ENCODE assay signal across 9 mouse cellular contexts in the genomic region with DNA sequence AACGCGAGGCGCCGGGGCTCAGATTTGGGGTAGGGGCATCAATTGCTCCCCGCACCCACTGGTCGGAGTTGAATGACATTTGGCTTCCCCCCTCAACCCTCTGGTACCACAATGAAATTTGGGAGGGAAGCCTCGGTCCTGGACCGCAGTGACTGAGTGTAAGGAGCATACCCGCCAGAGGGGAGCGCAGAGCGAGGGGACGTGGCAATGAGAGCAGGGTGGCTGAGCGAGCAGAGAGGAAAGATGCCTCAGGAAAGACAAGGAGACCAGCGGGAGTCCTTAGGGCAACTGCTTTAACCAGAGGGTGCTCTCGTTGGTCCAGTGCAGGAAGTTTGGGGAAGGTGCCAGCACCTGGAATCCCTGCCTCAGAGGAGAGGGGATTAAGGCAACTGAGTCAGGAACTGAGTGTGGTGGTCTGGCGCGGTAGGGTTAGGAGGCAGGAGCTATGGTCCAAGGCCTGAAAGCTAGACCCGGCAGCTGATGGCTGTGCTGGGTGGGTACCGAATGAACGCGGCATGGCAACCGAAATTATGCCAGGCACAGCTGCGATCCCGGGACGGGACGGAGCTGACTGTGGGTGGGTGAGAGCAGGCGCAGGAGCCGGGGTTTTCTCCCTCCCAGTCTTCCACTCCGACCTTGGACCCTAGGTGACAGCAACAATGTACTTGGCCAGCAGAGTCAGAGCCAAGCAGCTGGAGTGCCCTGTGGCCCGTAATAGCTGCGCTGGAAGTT. TPM values are rescaled to one million over a fixed set of nuclear protein-coding genes. Genes with fewer than 3 reads are reported as not detected.
DNase-seq lines count a peak whose midpoint lies in the region; ATAC-seq and TF ChIP-seq lines count a peak whose summit lies in the region.
"Had no signal": no experiment of that assay in that cellular context is flagged by ENCODE, and none has a peak within 500 bp of the region (broad histone marks: within the 10 kb centered on the region; RNA-seq: fewer than 3 reads in every experiment).

No protein-coding gene starts in this region.

- H3K9ac ChIP-seq in liver, embryonic 11.5 days (ENCODE audit: low read depth, low read length) = no peak overlapping the region; the same call in 1 of the 2 replicates
- peak overlapping the region; percentile 48 for H3K9ac ChIP-seq in neural tube, embryonic 14.5 days (replicated peaks; ENCODE audit: low read depth, low read length)

- peak overlapping the region; percentile 80 for H3K4me2 ChIP-seq in liver, embryonic 11.5 days
- peak overlapping the region; percentile 63 for H3K4me2 ChIP-seq in neural tube, embryonic 14.5 days (ENCODE audit: low read depth, low read length)

- ATAC-seq in liver, embryonic 11.5 days (replicated peaks; ENCODE audit: low FRiP score) = no peak
- ATAC-seq in neural tube, embryonic 14.5 days (ENCODE audit: low read depth) = no peak

- H3K27ac ChIP-seq in embryonic facial prominence, embryonic 10.5 days (replicated peaks) = peak overlapping the region; percentile 78; the same call in 1 of the 2 replicates
- peak overlapping the region; percentile 74; the same call in 1 of the 2 replicates for H3K27ac ChIP-seq in hindbrain, embryonic 10.5 days
- no peak overlapping the region for H3K27ac ChIP-seq in liver, embryonic 11.5 days (ENCODE audit: low read depth, low read length)
- no peak overlapping the region for H3K27ac ChIP-seq in neural tube, embryonic 14.5 days (ENCODE audit: low read depth, low read length)

- H3K27me3 ChIP-seq in C2C12 (ENCODE audit: control insufficient read depth, insufficient read depth, insufficient read length) = no peaks in the 10 kb centered on the region
- H3K27me3 ChIP-seq in embryonic facial prominence, embryonic 10.5 days (replicated peaks; ENCODE audit: low read depth, poor library complexity, severe bottlenecking) = peaks cover 72% of the 10 kb centered on the region
- H3K27me3 ChIP-seq in hindbrain, embryonic 10.5 days (ENCODE audit: insufficient read depth, poor library complexity, severe bottlenecking) = peaks cover 73% of the 10 kb centered on the region
- H3K27me3 ChIP-seq in liver, embryonic 11.5 days (replicated peaks; ENCODE audit: control insufficient read depth, insufficient read depth, low read length) = peaks cover 47% of the 10 kb centered on the region
- peaks cover 55% of the 10 kb centered on the region for H3K27me3 ChIP-seq in neural tube, embryonic 14.5 days (ENCODE audit: control insufficient read depth, insufficient read depth, low read length)

- no peaks in the 10 kb centered on the region for H3K9me3 ChIP-seq in embryonic facial prominence, embryonic 10.5 days
- no peaks in the 10 kb centered on the region for H3K9me3 ChIP-seq in hindbrain, embryonic 10.5 days
- H3K9me3 ChIP-seq in liver, embryonic 11.5 days (ENCODE audit: control insufficient read depth, low read length) = no peaks in the 10 kb centered on the region
- H3K9me3 ChIP-seq in neural tube, embryonic 14.5 days (ENCODE audit: control insufficient read depth, low read length) = no peaks in the 10 kb centered on the region

- H3K79me2 ChIP-seq in C2C12 (ENCODE audit: control insufficient read depth, insufficient read depth) = no peaks in the 10 kb centered on the region

- no peak overlapping the region for H3K4me3 ChIP-seq in C2C12 (ENCODE audit: insufficient read depth, poor library complexity, severe bottlenecking)
- H3K4me3 ChIP-seq in embryonic facial prominence, embryonic 10.5 days = peak overlapping the region; percentile 61
- H3K4me3 ChIP-seq in hindbrain, embryonic 10.5 days = peak overlapping the region; percentile 56
- peak overlapping the region; percentile 48 for H3K4me3 ChIP-seq in liver, embryonic 11.5 days (ENCODE audit: low read depth, low read length)
- peak overlapping the region; percentile 31 for H3K4me3 ChIP-seq in neural tube, embryonic 14.5 days (ENCODE audit: low read depth, low read length)

- H3K79me3 ChIP-seq in C2C12 (ENCODE audit: low read depth) = no peaks in the 10 kb centered on the region

- TF ChIP-seq CTCF in C2C12 (IDR thresholded peaks at IDR 0.05; ENCODE audit: control insufficient read depth, insufficient read depth, insufficient read length) = no peak

- DNase-seq in adrenal gland, postnatal 36 days = peak; percentile 21 to 40
- DNase-seq in adrenal gland, adult 8-10 months = no peak
- DNase-seq in embryonic facial prominence, embryonic 10.5 days (ENCODE audit: low spot score) = peak; percentile 63
- peak; percentile 57 for DNase-seq in hindbrain, embryonic 10.5 days (ENCODE audit: low spot score)
- peak; percentile 63 for DNase-seq in liver, embryonic 11.5 days (ENCODE audit: low spot score)
- no peak for DNase-seq in layer of hippocampus, postnatal 25 days (ENCODE audit: extremely low spot score in 1 of 2, low spot score in 1 of 2)

- peaks cover 31% of the 10 kb centered on the region for H3K36me3 ChIP-seq in C2C12 (ENCODE audit: control insufficient read depth, insufficient read depth)
- peaks cover 56% of the 10 kb centered on the region for H3K36me3 ChIP-seq in embryonic facial prominence, embryonic 10.5 days (replicated peaks)
- H3K36me3 ChIP-seq in hindbrain, embryonic 10.5 days = peaks cover 50% of the 10 kb centered on the region
- peaks cover 22% of the 10 kb centered on the region for H3K36me3 ChIP-seq in liver, embryonic 11.5 days (ENCODE audit: control insufficient read depth, insufficient read depth, low read length)
- peaks cover 30% of the 10 kb centered on the region for H3K36me3 ChIP-seq in neural tube, embryonic 14.5 days (ENCODE audit: control insufficient read depth, insufficient read depth, low read length)

- peak overlapping the region; percentile 50 for H3ac ChIP-seq in C2C12 (ENCODE audit: control insufficient read depth, insufficient read length, low read depth)

- 3% methylated on average over 31 of the region's 31 CpGs for WGBS in embryonic facial prominence, embryonic 10.5 days
- 2% methylated on average over 31 of the region's 31 CpGs for WGBS in hindbrain, embryonic 10.5 days
- 4% methylated on average over 31 of the region's 31 CpGs for WGBS in liver, embryonic 11.5 days
- WGBS in neural tube, embryonic 14.5 days = 3% methylated on average over 31 of the region's 31 CpGs

- H3K4me1 ChIP-seq in embryonic facial prominence, embryonic 10.5 days = peaks cover 44% of the 10 kb centered on the region
- H3K4me1 ChIP-seq in hindbrain, embryonic 10.5 days (replicated peaks) = peaks cover 42% of the 10 kb centered on the region
- H3K4me1 ChIP-seq in liver, embryonic 11.5 days (replicated peaks; ENCODE audit: control insufficient read depth, insufficient read depth, low read length) = peaks cover 29% of the 10 kb centered on the region
- peaks cover 22% of the 10 kb centered on the region for H3K4me1 ChIP-seq in neural tube, embryonic 14.5 days (ENCODE audit: control insufficient read depth, insufficient read depth, low read length)

RNA-seq across cellular contexts. Expression of gene Mmp23, which starts 0.4 kb away (rescaled TPM):
- 1 to 10 TPM; 5.5 to 8.9 TPM for total RNA-seq in adrenal gland, postnatal 36 days (2021)
- 1 to 10 TPM; 4.8 to 8.4 (median 6.7) TPM for total RNA-seq in adrenal gland, adult 8-10 months (2022)
- 4.5 TPM for polyA plus RNA-seq in C2C12 (2012; fragmentation: generic; extraction: Trizol)
- 5.8 and 7.4 TPM in 2 replicates for polyA plus RNA-seq in embryonic facial prominence, embryonic 10.5 days (2016; fragmentation: Nextera tagmentation; extraction: Ambion mirVana)
- 4.2 and 4.4 TPM in 2 replicates for polyA plus RNA-seq in hindbrain, embryonic 10.5 days (2016; fragmentation: Nextera tagmentation; extraction: Ambion mirVana)
- 13.6 and 13.7 TPM in 2 replicates for polyA plus RNA-seq in liver, embryonic 11.5 days (2014; fragmentation: Nextera tagmentation; extraction: Ambion mirVana)
- 1.3 and 6.6 TPM in 2 replicates for polyA plus RNA-seq in neural tube, embryonic 14.5 days (2014; fragmentation: Nextera tagmentation; extraction: Ambion mirVana)
- 1 to 10 TPM; 2.7 to 3.0 TPM for total RNA-seq in layer of hippocampus, postnatal 25 days (2021)

RNA-seq across cellular contexts. Expression of gene Gm10563, which starts 8.4 kb away (rescaled TPM):
- not detected for total RNA-seq in adrenal gland, postnatal 36 days (2021)
- total RNA-seq in adrenal gland, adult 8-10 months (2022) = not detected
- polyA plus RNA-seq in C2C12 (2012; fragmentation: generic; extraction: Trizol) = not detected
- polyA plus RNA-seq in embryonic facial prominence, embryonic 10.5 days (2016; fragmentation: Nextera tagmentation; extraction: Ambion mirVana) = not detected in 2 replicates
- not detected in 2 replicates for polyA plus RNA-seq in hindbrain, embryonic 10.5 days (2016; fragmentation: Nextera tagmentation; extraction: Ambion mirVana)
- not detected in 2 replicates for polyA plus RNA-seq in liver, embryonic 11.5 days (2014; fragmentation: Nextera tagmentation; extraction: Ambion mirVana)
- not detected in 2 replicates for polyA plus RNA-seq in neural tube, embryonic 14.5 days (2014; fragmentation: Nextera tagmentation; extraction: Ambion mirVana)
- total RNA-seq in layer of hippocampus, postnatal 25 days (2021) = not detected
- polyA plus RNA-seq: frontal cortex, adult 2 months had no signal

RNA-seq across cellular contexts. Expression of gene Mib2, which starts 15.4 kb away (rescaled TPM):
- 10 to 100 TPM; 43.6 to 48.9 TPM for total RNA-seq in adrenal gland, postnatal 36 days (2021)
- total RNA-seq in adrenal gland, adult 8-10 months (2022) = 10 to 100 TPM; 53.5 to 74.5 (median 61.5) TPM
- 16.2 TPM for polyA plus RNA-seq in C2C12 (2012; fragmentation: generic; extraction: Trizol)
- polyA plus RNA-seq in embryonic facial prominence, embryonic 10.5 days (2016; fragmentation: Nextera tagmentation; extraction: Ambion mirVana) = 19.3 and 20.0 TPM in 2 replicates
- polyA plus RNA-seq in hindbrain, embryonic 10.5 days (2016; fragmentation: Nextera tagmentation; extraction: Ambion mirVana) = 19.5 and 21.8 TPM in 2 replicates
- polyA plus RNA-seq in liver, embryonic 11.5 days (2014; fragmentation: Nextera tagmentation; extraction: Ambion mirVana) = 10.4 and 12.2 TPM in 2 replicates
- 35.5 and 36.8 TPM in 2 replicates for polyA plus RNA-seq in neural tube, embryonic 14.5 days (2014; fragmentation: Nextera tagmentation; extraction: Ambion mirVana)
- 100 to 1,000 TPM in 1 of 2 experiments, 10 to 100 TPM in 1; 96.6 to 109 TPM for total RNA-seq in layer of hippocampus, postnatal 25 days (2021)

RNA-seq across cellular contexts. Expression of gene Cdk11b, which starts 29.0 kb away (rescaled TPM):
- 10 to 100 TPM; 42.5 to 52.6 TPM for total RNA-seq in adrenal gland, postnatal 36 days (2021)
- 10 to 100 TPM; 43.1 to 56.6 (median 47.3) TPM for total RNA-seq in adrenal gland, adult 8-10 months (2022)
- 40.4 TPM for polyA plus RNA-seq in C2C12 (2012; fragmentation: generic; extraction: Trizol)
- 77.7 and 79.9 TPM in 2 replicates for polyA plus RNA-seq in embryonic facial prominence, embryonic 10.5 days (2016; fragmentation: Nextera tagmentation; extraction: Ambion mirVana)
- 61.2 and 76.9 TPM in 2 replicates for polyA plus RNA-seq in hindbrain, embryonic 10.5 days (2016; fragmentation: Nextera tagmentation; extraction: Ambion mirVana)
- polyA plus RNA-seq in liver, embryonic 11.5 days (2014; fragmentation: Nextera tagmentation; extraction: Ambion mirVana) = 57.9 and 64.9 TPM in 2 replicates
- 46.7 and 54.1 TPM in 2 replicates for polyA plus RNA-seq in neural tube, embryonic 14.5 days (2014; fragmentation: Nextera tagmentation; extraction: Ambion mirVana)
- 10 to 100 TPM; 41.1 to 47.3 TPM for total RNA-seq in layer of hippocampus, postnatal 25 days (2021)

RNA-seq across cellular contexts. Expression of gene Fndc10, which starts 40.5 kb away (rescaled TPM):
- total RNA-seq in adrenal gland, postnatal 36 days (2021) = 10 to 100 TPM; 31.3 to 59.8 TPM
- total RNA-seq in adrenal gland, adult 8-10 months (2022) = 10 to 100 TPM; 67.7 to 72.0 (median 69.9) TPM
- 9.0 TPM for polyA plus RNA-seq in C2C12 (2012; fragmentation: generic; extraction: Trizol)
- polyA plus RNA-seq in embryonic facial prominence, embryonic 10.5 days (2016; fragmentation: Nextera tagmentation; extraction: Ambion mirVana) = 1.5 and 1.8 TPM in 2 replicates
- 0.72 and 1.8 TPM in 2 replicates for polyA plus RNA-seq in hindbrain, embryonic 10.5 days (2016; fragmentation: Nextera tagmentation; extraction: Ambion mirVana)
- 0.86 and 1.4 TPM in 2 replicates for polyA plus RNA-seq in liver, embryonic 11.5 days (2014; fragmentation: Nextera tagmentation; extraction: Ambion mirVana)
- 8.5 and 10.4 TPM in 2 replicates for polyA plus RNA-seq in neural tube, embryonic 14.5 days (2014; fragmentation: Nextera tagmentation; extraction: Ambion mirVana)
- 10 to 100 TPM; 23.9 to 27.5 TPM for total RNA-seq in layer of hippocampus, postnatal 25 days (2021)

Comparison
In these comparisons a context has a peak if more than half of its experiments do, and no peak if none do; other contexts are left out.
1. DNase-seq: peak in adrenal gland, postnatal 36 days (2 of 2), embryonic facial prominence, embryonic 10.5 days (single experiment), hindbrain, embryonic 10.5 days (single experiment) and liver, embryonic 11.5 days (single experiment); none in adrenal gland, adult 8-10 months (single experiment) and layer of hippocampus, postnatal 25 days (0 of 2).
2. H3K27ac ChIP-seq: peak in embryonic facial prominence, embryonic 10.5 days (single experiment) and hindbrain, embryonic 10.5 days (single experiment); none in liver, embryonic 11.5 days (single experiment) and neural tube, embryonic 14.5 days (single experiment).